Mouse (Mus musculus) stomach, embryonic 14.5 days (tissue): Measurements from ENCODE around the gene Miga2. TPM values are rescaled to one million over a fixed set of nuclear protein-coding genes. Genes with fewer than 3 reads are reported as not detected.

Experiments
- ATAC-seq: fragments of 200-750 bp; cut with Nextera tagmentation; 2 replicates; pipeline ENCODE4 v1.8.0; 2017; ENCODE audit warnings: low read depth, moderate TSS enrichment; ENCODE audit not compliant: insufficient number of reproducible peaks, insufficient read depth, low FRiP score
- H3K27ac ChIP-seq: fragments of 300-500 bp; sonication (generic); 2 replicates; pipeline ENCODE4 v1.5.1; 2014; ENCODE audit warnings: mild to moderate bottlenecking, low read length, moderate library complexity, mixed read lengths
- H3K27me3 ChIP-seq: fragments of 300-500 bp; sonication (generic); 2 replicates; pipeline ENCODE4 v1.6.1; 2014; ENCODE audit warnings: low read length, control low read depth, mixed read lengths; ENCODE audit not compliant: control insufficient read depth, insufficient read depth
- H3K36me3 ChIP-seq: fragments of 300-500 bp; sonication (generic); 2 replicates; pipeline ENCODE4 v1.6.1; 2014; ENCODE audit warnings: mild to moderate bottlenecking, control low read depth, low read length, moderate library complexity, mixed read lengths; ENCODE audit not compliant: control insufficient read depth, insufficient read depth
- H3K4me1 ChIP-seq: fragments of 300-500 bp; sonication (generic); 2 replicates; pipeline ENCODE4 v1.6.1; 2014; ENCODE audit warnings: low read length, control low read depth, mixed read lengths; ENCODE audit not compliant: control insufficient read depth, insufficient read depth
- H3K4me2 ChIP-seq: fragments of 300-500 bp; sonication (generic); replicated peaks from 2 replicates; pipeline ENCODE4 v1.6.1; 2014; ENCODE audit warnings: low read depth, low read length, control low read depth
- H3K4me3 ChIP-seq: fragments of 300-500 bp; sonication (generic); 2 replicates; pipeline ENCODE4 v1.5.1; 2014; ENCODE audit warnings: low read depth, low read length, control low read depth
- H3K9ac ChIP-seq: fragments of 300-500 bp; sonication (generic); replicated peaks from 2 replicates; pipeline ENCODE4 v1.6.1; 2014; ENCODE audit warnings: low read depth, mild to moderate bottlenecking, control low read depth, low read length, moderate library complexity, mixed read lengths
- H3K9me3 ChIP-seq: fragments of 300-500 bp; sonication (generic); 2 replicates; pipeline ENCODE4 v1.6.1; 2016; ENCODE audit warnings: low read depth, low read length, control low read depth; ENCODE audit not compliant: control insufficient read depth
- WGBS: fragments of 180-500 bp; shearing (Covaris S2); extraction: QIAGEN DNeasy Blood & Tissue Kit; methylation state at CpG from one replicate; pipeline ENCODE4 v1.1.7; 2014; 5-methylcytosine and 5-hydroxymethylcytosine counted together
- polyA plus RNA-seq: library from polyadenylated mRNA; unstranded; fragments of >200 nt; fragmentation: Nextera tagmentation; extraction: Ambion mirVana; gene quantifications from 2 replicates; pipeline ENCODE4 v1.2.1, GENCODE M21; 2014

Miga2 gene
- polyA plus RNA-seq, 1 experiment from 2014 or later, result 21.2 TPM

DNA sequence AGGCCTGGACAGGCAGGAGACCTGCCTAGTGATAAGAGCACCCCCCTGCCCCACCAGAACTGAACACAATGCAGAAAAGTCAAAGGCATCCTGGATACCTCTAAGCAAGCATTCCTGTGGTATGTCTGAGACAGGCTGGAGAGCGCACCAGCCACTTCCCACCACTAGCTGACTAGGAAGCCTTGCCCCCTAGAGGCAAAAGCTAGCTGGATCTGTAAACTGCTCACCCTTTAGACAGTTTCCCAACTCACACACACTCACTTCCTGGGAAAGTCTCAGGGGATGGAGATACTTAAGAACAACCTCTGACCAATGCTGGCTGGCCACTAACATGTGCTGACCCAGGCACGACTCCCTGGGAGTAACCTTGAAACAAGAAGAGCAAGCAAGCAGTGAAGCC lies 12.9 kb upstream of the Miga2 start:
- WGBS, result 65% methylated on average over 2 of the region's 2 CpGs
- H3K9me3 ChIP-seq, result no peaks in the 10 kb centered on the region
- ATAC-seq, result no peak
- H3K27me3 ChIP-seq, result no peaks in the 10 kb centered on the region
- H3K27ac ChIP-seq, result no peak overlapping the region
- no peak overlapping the region for H3K9ac ChIP-seq
- H3K4me3 ChIP-seq, result no peak overlapping the region
- peaks cover 54% of the 10 kb centered on the region for H3K36me3 ChIP-seq
- H3K4me1 ChIP-seq, result peaks cover 11% of the 10 kb centered on the region
- no peak overlapping the region for H3K4me2 ChIP-seq

DNA sequence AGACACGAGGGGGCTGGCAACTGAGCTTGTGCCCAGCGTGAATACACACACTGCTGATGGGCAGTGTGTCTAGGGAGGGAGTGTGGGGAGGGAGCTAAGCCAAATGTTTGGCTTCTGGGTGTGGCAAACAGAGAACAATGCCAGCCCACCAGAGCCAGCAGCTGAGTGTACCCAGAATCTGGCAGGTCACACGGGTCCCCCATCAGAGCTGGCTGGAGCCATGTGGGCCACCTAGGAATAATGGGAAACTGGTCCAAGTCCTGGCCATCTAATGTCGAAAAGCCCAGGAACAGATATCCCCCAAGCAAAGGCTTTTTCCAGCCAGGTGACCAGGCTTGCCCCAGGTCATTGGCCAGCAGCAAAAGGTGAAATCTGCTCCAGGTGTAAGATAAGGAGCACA lies 8.2 kb upstream of the Miga2 start:
- peak overlapping the region; percentile 64; the same call in 1 of the 2 replicates for H3K27ac ChIP-seq
- ATAC-seq, result 0 out of 2 replicates have a peak, but pooled peaks have one; percentile 11
- H3K27me3 ChIP-seq, result no peaks in the 10 kb centered on the region
- H3K9me3 ChIP-seq, result no peaks in the 10 kb centered on the region
- H3K4me2 ChIP-seq, result 0 out of 2 replicates have a peak overlapping the region, but pooled peaks have one; percentile 14
- H3K36me3 ChIP-seq, result peaks cover 19% of the 10 kb centered on the region; the same call in 1 of the 2 replicates
- H3K4me3 ChIP-seq, result no peak overlapping the region
- no peak overlapping the region for H3K9ac ChIP-seq
- peaks cover 34% of the 10 kb centered on the region for H3K4me1 ChIP-seq
- WGBS, result 62% methylated on average over 4 of the region's 4 CpGs

DNA sequence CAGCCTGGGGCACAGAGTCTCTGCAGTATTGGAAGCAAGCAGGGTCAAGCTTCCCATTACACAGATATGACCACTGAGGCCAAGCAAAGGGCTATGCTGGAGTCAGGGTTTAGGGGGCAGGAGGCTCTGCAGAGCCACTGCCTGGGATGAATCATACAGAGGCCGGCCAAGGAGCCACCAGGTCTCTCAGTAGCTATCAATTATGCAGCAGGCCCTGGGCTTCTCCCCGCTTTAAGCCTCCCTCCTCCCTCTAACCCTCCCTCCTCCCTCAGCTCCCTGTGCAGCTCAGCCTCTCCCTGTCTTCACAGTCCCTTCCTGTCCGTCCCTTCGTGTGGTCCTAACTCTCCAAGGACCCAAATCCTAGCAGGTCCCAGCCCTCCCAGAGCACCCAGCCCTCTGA lies 7.8 kb upstream of the Miga2 start:
- Histone ChIP-seq H3K9ac (no peak overlapping the region), H3K36me3 (peaks cover 17% of the 10 kb centered on the region; the same call in 1 of the 2 replicates), H3K27me3 (no peaks in the 10 kb centered on the region), H3K4me3 (no peak overlapping the region), H3K27ac (peak overlapping the region; percentile 64; the same call in 1 of the 2 replicates), H3K4me1 (peaks cover 34% of the 10 kb centered on the region), H3K9me3 (no peaks in the 10 kb centered on the region), H3K4me2 (0 out of 2 replicates have a peak overlapping the region, but pooled peaks have one; percentile 14)
- WGBS, result 28% methylated on average over 4 of the region's 4 CpGs
- ATAC-seq, result no peak

DNA sequence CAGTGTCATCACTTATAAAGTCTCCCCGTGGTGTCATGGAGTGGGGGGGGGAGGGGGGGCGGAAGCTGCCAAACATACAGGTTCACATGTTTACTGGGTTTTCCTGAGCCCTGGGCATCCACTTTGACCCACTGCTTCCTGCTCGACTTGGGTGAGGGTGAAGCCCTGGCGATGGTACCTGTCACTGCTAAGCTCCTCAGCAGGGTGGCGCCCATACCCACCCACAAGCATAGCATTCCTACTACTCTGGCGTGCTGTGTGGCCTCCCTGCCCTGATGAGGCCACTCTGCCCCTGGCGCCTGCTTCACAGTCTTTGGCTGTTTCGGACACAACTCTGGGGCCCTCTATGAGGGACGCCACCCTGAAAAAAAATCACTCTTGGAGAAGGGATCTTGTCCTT lies 7.1 kb upstream of the Miga2 start:
- H3K27me3 ChIP-seq, result no peaks in the 10 kb centered on the region
- H3K27ac ChIP-seq, result peak overlapping the region; percentile 64; the same call in 1 of the 2 replicates
- H3K4me1 ChIP-seq, result peaks cover 34% of the 10 kb centered on the region
- H3K9ac ChIP-seq, result no peak overlapping the region
- H3K4me2 ChIP-seq, result no peak overlapping the region
- H3K36me3 ChIP-seq, result peaks cover 17% of the 10 kb centered on the region; the same call in 1 of the 2 replicates
- WGBS, result 62% methylated on average over 9 of the region's 9 CpGs
- no peaks in the 10 kb centered on the region for H3K9me3 ChIP-seq
- no peak overlapping the region for H3K4me3 ChIP-seq
- no peak for ATAC-seq

DNA sequence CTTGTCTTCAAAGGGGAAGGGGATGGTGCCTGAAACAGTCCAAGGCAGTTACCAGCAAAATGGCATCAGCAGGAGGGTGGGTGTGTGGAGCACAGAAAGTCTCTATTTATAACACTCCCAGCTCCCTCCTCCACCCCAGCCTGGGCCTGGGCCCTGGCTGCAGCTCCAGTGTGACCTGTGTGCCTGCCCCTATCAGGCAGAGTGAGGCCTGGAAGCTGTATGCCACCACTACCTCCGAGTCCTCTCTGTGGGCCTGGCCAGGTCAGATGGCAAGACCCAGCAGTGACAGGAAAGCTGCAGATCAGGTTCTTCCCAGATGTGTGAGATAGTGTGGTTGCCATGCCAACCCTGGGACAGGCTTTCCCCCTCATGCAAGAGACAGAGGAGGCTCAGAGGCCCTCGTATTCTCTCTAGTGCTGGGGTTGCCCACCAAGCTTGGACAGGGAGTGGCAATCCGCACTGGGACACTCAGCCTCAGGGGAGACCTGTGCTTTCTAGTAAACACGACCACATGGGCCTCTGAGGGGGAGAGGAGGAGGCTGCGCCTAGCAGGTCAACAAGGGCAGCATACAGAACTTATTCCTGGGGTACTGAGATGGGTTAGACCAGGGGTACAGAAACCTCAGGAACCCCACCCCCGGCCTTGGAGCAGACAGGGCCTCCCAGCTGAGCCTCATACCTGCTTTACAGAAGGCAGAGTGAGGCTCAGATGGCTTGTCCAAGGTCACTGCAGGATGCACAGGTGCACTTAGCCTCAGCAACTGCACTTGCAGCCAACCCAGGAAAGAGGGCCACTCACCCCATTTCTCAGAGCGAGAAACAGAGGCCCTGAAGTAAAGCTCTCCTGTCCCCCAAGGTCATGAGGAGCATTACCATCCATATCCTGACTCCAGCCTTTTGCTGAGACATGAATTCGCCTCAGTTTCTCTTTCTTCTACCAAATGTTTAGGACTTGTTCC lies 6.2 kb upstream of the Miga2 start:
- Histone ChIP-seq H3K9ac (no peak overlapping the region; the same call in 1 of the 2 replicates), H3K27me3 (no peaks in the 10 kb centered on the region), H3K4me2 (peak overlapping the region; percentile 93), H3K27ac (peak overlapping the region; percentile 64), H3K9me3 (no peaks in the 10 kb centered on the region), H3K36me3 (peaks cover 10% of the 10 kb centered on the region; the same call in 1 of the 2 replicates), H3K4me1 (peaks cover 34% of the 10 kb centered on the region), H3K4me3 (peak overlapping the region; percentile 64)
- no peak for ATAC-seq
- WGBS, result 50% methylated on average over 8 of the region's 8 CpGs

DNA sequence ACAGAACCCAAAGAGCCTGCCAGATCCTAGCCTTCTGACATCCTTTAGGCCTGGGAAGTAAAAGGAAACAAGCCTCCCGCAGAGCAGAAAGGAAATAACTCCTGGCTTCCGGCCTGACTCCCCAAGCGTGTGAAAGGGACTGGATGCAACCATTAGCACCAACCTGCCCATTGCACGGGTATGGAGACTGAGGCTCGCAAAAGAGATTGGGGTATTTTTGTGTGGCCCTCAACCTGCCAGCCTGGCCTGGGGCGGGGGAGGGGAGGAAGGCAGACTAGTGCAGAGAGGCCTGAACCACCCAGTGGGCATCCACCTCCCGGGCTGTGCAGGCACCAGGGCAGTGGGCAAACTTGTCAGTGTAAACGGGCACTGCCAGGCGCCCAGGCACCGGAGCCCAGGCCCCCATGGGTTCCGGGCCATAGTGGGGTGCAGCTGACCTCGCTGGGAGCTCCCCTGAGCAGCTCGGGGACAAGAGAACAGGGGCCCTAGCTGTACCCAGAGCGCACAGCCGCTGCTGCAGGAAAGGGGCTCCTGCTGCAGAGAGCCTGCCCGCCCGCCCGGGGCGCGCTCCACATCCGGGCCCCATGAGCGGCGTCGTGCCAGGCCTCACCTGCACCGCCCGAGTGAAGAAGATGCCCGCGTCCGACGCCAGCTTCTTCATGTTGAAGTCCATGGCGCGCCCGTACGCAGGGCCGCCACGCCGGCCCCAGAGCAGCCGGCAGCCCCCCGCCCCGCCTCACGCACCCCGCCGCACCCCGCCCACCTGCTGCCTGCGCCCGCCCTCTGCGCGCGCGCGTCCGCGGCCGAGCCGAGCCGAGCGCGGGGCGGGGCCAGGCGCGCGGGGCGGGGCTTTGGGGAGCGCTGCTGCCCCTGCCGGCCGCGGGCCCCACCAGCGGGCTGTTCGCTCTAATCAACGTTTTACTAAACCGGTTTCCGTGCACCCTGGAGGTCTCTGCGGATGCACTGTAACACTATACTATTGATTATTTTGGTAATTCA lies 5.2 kb upstream of the Miga2 start, which contains the start of gene Sh3glb2:
Gene Sh3glb2, minus strand, starts transcription at position 805 of the 999 bp plus-strand sequence.
- Histone ChIP-seq H3K4me2 (peak within 1 kb of the TSS; percentile 93), H3K36me3 (peaks cover 4% of the 10 kb centered on the region; the same call in 1 of the 2 replicates), H3K9ac (peak within 1 kb of the TSS; percentile 59), H3K4me3 (peak within 1 kb of the TSS; percentile 64), H3K27ac (peak within 1 kb of the TSS; percentile 64; the same call in 1 of the 2 replicates), H3K27me3 (no peaks in the 10 kb centered on the region), H3K9me3 (no peaks in the 10 kb centered on the region), H3K4me1 (peaks cover 34% of the 10 kb centered on the region)
- WGBS, result 2% methylated on average over 72 of the region's 73 CpGs
- peak; percentile 56 for ATAC-seq

DNA sequence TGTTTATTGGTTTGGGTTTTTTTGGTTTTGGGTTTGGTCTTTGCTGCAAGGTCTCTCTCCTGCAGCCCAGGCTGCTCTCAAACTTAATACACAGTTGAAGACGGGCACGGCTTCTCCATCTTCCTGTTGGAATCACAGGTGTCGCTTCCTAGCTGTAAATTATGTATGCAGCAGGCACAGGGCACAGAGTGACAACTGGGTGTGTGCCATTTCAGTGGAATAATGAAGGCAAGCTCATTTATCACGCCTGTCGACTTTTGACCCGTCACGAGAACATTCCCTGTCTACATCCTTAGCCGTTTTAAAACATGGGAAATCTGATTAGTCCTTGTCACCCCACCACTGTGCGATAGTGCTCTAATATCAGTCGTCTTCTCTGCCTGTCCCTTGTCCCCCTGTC lies 3.4 kb upstream of the Miga2 start:
- no peak overlapping the region for H3K4me2 ChIP-seq
- 48% methylated on average over 10 of the region's 10 CpGs for WGBS
- H3K4me3 ChIP-seq, result no peak overlapping the region
- H3K9ac ChIP-seq, result no peak overlapping the region
- no peak for ATAC-seq
- H3K27ac ChIP-seq, result no peak overlapping the region
- H3K27me3 ChIP-seq, result no peaks in the 10 kb centered on the region
- no peaks in the 10 kb centered on the region for H3K9me3 ChIP-seq
- no peaks in the 10 kb centered on the region for H3K36me3 ChIP-seq
- H3K4me1 ChIP-seq, result peaks cover 37% of the 10 kb centered on the region

DNA sequence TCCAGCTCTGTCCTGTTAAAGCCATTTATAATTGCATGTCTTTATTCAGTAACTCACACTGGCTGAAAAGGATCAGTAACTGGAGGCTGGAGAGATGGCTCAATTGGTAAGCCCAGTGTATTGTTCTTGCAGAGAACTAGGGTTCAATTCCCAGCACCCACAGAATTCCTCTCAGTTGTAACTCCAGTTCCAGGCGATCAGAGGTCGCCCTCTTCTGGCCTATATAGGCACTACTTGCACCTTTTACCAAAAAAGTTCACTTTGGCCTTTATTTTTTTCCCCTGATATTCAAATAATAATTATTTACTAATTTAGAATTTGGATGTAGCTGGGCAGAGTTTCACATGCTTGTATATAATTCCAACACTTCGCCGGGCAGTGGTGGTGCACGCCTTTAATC lies 1.2 kb upstream of the Miga2 start:
- no peaks in the 10 kb centered on the region for H3K9me3 ChIP-seq
- WGBS, result 77% methylated on average over 5 of the region's 5 CpGs
- no peak for ATAC-seq
- peaks cover 4% of the 10 kb centered on the region for H3K36me3 ChIP-seq
- no peak overlapping the region for H3K4me3 ChIP-seq
- no peak overlapping the region for H3K27ac ChIP-seq
- H3K4me1 ChIP-seq, result peaks cover 17% of the 10 kb centered on the region; the same call in 1 of the 2 replicates
- no peak overlapping the region for H3K4me2 ChIP-seq
- H3K9ac ChIP-seq, result no peak overlapping the region
- H3K27me3 ChIP-seq, result no peaks in the 10 kb centered on the region
